Mouse (Mus musculus): ENCODE measurements around the gene Olfr432.

GRCm38 (mm10) chr1:174044431-174044830, 4.6 kb upstream of the Olfr432 start:
- TF ChIP-seq CTCF (IDR thresholded peaks at IDR 0.05; ENCODE audit: low read depth) (no peak), EP300 (optimal IDR thresholded peaks at IDR 0.05) (no peak)

All from stomach, postnatal 0 days (tissue).